Mouse (Mus musculus) heart, postnatal 36 days (tissue): ENCODE measurements at regions not wholly inside any gene's neighbourhood (a gene's known extent, or its start where the extent isn't known, plus 50 kb on each side); places are given as distances from the start of the nearest gene placed in this dataset.

Source experiments
- DNase-seq, 2 experiments: peaks; one replicate each; pipeline ENCODE4 v3.0.0; 2021 to 2022
- intact Hi-C: fragments of 180-260 bp; cut with DNase I; formaldehyde crosslinking; loops from one replicate; pipeline ENCODE4 v1.15.1; 2025

- intact Hi-C loops, result no loop called here
Measured at GRCm38 (mm10) chr8:49445444-49445843, 601.7 kb upstream of the Tenm3 start.

GRCm38 (mm10) chr8:49441270-49441669, 597.5 kb upstream of the Tenm3 start:
- no peak for DNase-seq
- intact Hi-C loops, result no loop called here

More at GRCm38 (mm10) chr8:49445444-49445843, 601.7 kb upstream of the Tenm3 start:
- no peak for DNase-seq

GRCm38 (mm10) chr8:49396519-49396918, 552.8 kb upstream of the Tenm3 start:
- no peak for DNase-seq
- intact Hi-C loops, result no loop called here

- no peak for DNase-seq
- intact Hi-C loops, result no loop called here
Measured at GRCm38 (mm10) chr8:49395029-49395428, 551.3 kb upstream of the Tenm3 start.

GRCm38 (mm10) chr8:49389525-49389924, 545.8 kb upstream of the Tenm3 start:
- no peak for DNase-seq
- intact Hi-C loops, result no loop called here

- DNase-seq, result no peak
- intact Hi-C loops, result no loop called here
Measured at GRCm38 (mm10) chr8:49387587-49387986, 543.8 kb upstream of the Tenm3 start.

GRCm38 (mm10) chr8:49372686-49373085, 528.9 kb upstream of the Tenm3 start:
- intact Hi-C loops, result no loop called here
- DNase-seq, result no peak

- intact Hi-C loops, result no loop called here
- DNase-seq, result no peak
Measured at GRCm38 (mm10) chr8:49362682-49363081, 518.9 kb upstream of the Tenm3 start.

GRCm38 (mm10) chr8:49361443-49361842, 517.7 kb upstream of the Tenm3 start:
- intact Hi-C loops, result no loop called here
- no peak for DNase-seq

- no peak for DNase-seq
- intact Hi-C loops, result no loop called here
Measured at GRCm38 (mm10) chr8:49360121-49360520, 516.4 kb upstream of the Tenm3 start.

- DNase-seq, result no peak
- intact Hi-C loops, result no loop called here
Measured at GRCm38 (mm10) chr8:49359671-49360070, 515.9 kb upstream of the Tenm3 start.

GRCm38 (mm10) chr8:49348602-49349001, 504.9 kb upstream of the Tenm3 start:
- intact Hi-C loops, result no loop called here
- no peak for DNase-seq

GRCm38 (mm10) chr8:49338716-49339115, 495.0 kb upstream of the Tenm3 start:
- DNase-seq, result no peak
- intact Hi-C loops, result no loop called here

- DNase-seq, result no peak
- intact Hi-C loops, result no loop called here
Measured at GRCm38 (mm10) chr8:49326980-49327379, 483.2 kb upstream of the Tenm3 start.

GRCm38 (mm10) chr8:49321404-49321803, 477.7 kb upstream of the Tenm3 start:
- no peak for DNase-seq
- intact Hi-C loops, result no loop called here

GRCm38 (mm10) chr8:49313483-49314278, 469.9 kb upstream of the Tenm3 start:
- no peak for DNase-seq
- intact Hi-C loops, result no loop called here

- intact Hi-C loops, result no loop called here
- no peak for DNase-seq
Measured at GRCm38 (mm10) chr8:49312816-49313215, 469.1 kb upstream of the Tenm3 start.

- no peak for DNase-seq
- intact Hi-C loops, result no loop called here
Measured at GRCm38 (mm10) chr8:49282401-49282800, 438.6 kb upstream of the Tenm3 start.

- no peak for DNase-seq
- intact Hi-C loops, result no loop called here
Measured at GRCm38 (mm10) chr8:49281254-49281653, 437.5 kb upstream of the Tenm3 start.

- no peak for DNase-seq
- intact Hi-C loops, result no loop called here
Measured at GRCm38 (mm10) chr8:49274031-49274430, 430.3 kb upstream of the Tenm3 start.

- DNase-seq, result no peak
- intact Hi-C loops, result no loop called here
Measured at GRCm38 (mm10) chr8:49273109-49273508, 429.4 kb upstream of the Tenm3 start.

GRCm38 (mm10) chr8:49263416-49263815, 419.7 kb upstream of the Tenm3 start:
- intact Hi-C loops, result no loop called here
- DNase-seq, result no peak

GRCm38 (mm10) chr8:49262797-49263196, 419.0 kb upstream of the Tenm3 start:
- intact Hi-C loops, result no loop called here
- DNase-seq, result no peak
